Mouse (Mus musculus) layer of hippocampus, postnatal 36 days (tissue): ENCODE data around the gene Xpnpep2. TPM values are rescaled to one million over a fixed set of nuclear protein-coding genes. Genes with fewer than 3 reads are reported as not detected.

Experiments
- DNase-seq, 2 experiments: peaks; one replicate each; pipeline ENCODE4 v3.0.0; 2022
- total RNA-seq, 2 experiments: library from RNA; stranded (reverse); gene quantifications; 2 replicates each; pipeline ENCODE4 v1.2.3; 2021

The Xpnpep2 gene
- total RNA-seq, 2 experiments from 2014 or later = 0.35 to 1.4 TPM

DNA sequence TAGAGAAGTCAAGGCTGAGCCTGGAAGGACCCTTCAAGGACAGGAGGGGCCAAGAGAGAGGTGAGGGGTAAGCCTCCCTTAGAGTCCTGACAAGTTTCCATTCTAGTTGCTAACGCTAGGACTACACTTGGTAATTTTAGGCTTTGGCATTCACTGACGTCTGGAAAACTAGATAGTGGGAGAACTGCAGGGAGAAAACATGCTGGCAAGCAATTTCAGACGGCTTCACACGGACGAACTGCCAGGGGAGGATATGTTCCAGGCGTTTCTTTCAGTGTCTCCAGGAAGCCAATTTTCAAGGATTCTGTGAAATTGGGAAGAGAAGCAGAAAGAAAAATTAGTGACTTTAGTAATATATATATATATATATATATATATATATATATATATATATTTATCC is 73.3 kb downstream of the Xpnpep2 start:
- DNase-seq = no peak

- no peak for DNase-seq
Measured at GRCm38 (mm10) chrX:48184703-48185102, 76.2 kb downstream of the Xpnpep2 start.

Other genes starting within 250 kb of the Xpnpep2 start
- 10 to 100 TPM; 36.6 to 38.0 TPM for gene Smarca1, start 215.8 kb upstream of the Xpnpep2 start, total RNA-seq
- gene Ocrl, start 196.3 kb upstream of the Xpnpep2 start, total RNA-seq = 10 to 100 TPM; 52.4 to 57.6 TPM
- 10 to 100 TPM; 14.0 to 18.7 TPM for gene Apln, start 73.9 kb upstream of the Xpnpep2 start, total RNA-seq
- 1 to 10 TPM; 1.5 TPM for gene Sash3, start 37.7 kb downstream of the Xpnpep2 start, total RNA-seq
- gene Zdhhc9, start 100.2 kb downstream of the Xpnpep2 start, total RNA-seq = 10 to 100 TPM; 41.6 to 43.9 TPM
- 10 to 100 TPM; 17.7 to 18.2 TPM for gene Utp14a, start 148.1 kb downstream of the Xpnpep2 start, total RNA-seq
- gene Bcorl1, start 232.6 kb downstream of the Xpnpep2 start, total RNA-seq = 10 to 100 TPM; 16.4 to 18.3 TPM